Mouse (Mus musculus) B cell, adult 2 months (primary cell): ENCODE data around the gene Gpsm1.

ENCODE experiments used
- DNase-seq, 2 experiments: peaks; one replicate each; pipeline ENCODE4 v3.0.0; 2022

Gpsm1 gene

GRCm38 (mm10) chr2:26342044-26342443, 26.7 kb downstream of the Gpsm1 start:
- no peak for DNase-seq

DNA sequence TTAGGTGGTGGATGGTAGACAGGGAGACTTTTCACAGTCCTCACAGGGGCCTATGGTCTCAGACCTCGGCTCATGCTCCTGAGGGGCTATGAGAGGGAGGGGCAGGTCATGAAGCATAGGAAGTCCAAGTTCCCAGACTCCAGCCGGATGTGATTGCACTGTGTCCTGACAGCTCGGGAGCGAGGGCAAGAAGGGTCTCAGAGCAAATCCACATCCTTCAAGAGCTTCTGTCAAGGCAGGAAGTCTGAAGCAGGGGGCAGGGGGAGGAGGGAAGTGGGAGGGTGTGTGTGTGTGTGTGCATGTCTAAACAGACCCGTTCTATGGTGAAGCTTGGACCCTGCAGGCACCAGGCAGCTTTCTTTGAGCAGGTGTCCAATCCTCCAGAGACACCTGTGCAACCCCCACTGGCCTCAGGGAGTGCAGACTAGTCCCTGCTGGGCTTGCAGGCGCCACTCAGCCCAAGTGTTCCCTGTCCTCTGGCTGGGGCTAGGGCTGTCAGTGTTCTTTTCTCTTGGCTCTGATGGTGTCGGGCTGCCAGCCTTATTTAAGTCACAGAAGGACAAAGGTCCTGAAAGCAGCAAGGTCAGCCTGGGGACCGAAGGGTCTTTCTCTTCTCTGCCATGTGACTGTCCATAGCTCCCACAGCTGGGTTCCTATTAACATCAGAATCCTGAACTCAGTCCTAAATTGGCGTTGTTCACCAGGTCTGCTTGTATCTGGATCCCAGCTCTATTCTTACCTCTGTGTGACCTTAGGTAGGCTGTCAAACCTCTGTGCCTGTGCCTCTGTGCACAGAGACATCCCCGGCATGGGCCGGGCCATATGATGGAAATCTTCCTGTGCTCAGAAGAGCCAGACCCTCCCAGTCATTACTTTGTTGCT, 27.5 kb downstream of the Gpsm1 start:
- DNase-seq: no peak

DNA sequence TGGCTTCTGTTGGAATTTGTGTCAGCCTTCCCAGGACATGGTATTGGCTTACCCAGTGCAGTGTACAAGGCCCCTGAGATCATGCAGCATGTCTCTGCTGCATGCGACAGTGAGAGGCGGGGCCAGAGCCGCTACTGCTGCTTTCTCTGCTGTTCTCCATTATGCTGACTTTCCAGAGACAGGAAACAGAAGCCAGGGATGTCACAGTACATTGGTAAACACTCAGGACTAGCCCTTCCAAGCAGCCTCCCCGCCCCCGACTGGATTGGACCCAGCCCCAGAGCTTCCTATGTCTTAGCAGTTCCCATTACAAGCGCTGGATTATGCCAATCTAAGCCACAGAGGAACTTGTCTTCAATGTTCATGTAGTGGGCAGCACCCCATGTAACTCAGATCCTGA, 32.9 kb downstream of the Gpsm1 start:
- no peak for DNase-seq

- DNase-seq: peak; percentile 93
Measured at GRCm38 (mm10) chr2:26351358-26352290, 36.3 kb downstream of the Gpsm1 start, which contains the start of gene Dnlz. Gene Dnlz (minus strand): TSS chr2:26352110.

GRCm38 (mm10) chr2:26352291-26352910, 37.1 kb downstream of the Gpsm1 start:
- no peak for DNase-seq

DNA sequence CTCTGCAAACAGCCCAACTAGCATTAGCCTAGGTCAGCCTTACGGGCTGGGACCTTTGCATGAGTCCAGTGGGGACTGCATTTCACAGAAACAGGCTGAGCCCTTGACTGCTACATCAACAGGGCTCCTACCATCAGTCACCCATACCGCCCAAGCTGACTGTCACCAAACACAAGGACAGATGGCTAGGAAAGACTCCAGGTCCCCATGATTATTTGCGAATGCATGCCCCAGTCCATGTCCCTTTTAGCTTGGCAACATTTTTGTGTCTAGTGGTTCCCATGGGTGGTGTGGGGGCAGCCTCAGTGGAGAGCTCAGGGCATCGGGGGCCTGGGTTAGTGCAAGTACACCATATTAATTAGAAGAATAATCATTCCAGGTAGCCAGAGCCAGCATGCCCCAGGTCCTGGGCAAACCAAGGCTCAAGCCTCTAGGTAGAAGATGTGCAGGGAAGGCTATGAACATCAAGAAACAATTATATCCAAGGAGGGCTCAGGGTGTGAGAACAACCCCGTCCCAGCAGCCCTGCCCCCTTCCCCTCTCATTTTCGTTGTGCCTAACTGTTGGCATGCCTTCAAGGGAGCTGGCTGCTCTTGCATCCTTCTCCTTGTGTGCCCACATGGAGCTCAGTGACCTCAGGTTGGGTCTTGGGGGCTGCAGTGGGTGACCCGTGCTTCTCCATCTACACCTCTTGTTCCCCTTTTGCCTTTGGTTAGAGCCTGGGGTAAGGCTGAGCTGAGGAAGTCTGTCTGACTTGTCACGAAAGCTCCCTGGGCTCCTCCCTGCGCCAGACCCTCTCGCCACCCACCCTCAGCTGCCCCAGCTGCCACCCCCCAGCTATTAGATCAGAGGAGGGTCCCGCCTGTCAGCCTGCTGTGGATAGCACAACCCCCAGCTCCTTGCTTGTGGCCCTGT, 38.0 kb downstream of the Gpsm1 start:
- DNase-seq: no peak

- DNase-seq: no peak
Measured at GRCm38 (mm10) chr2:26354401-26354800, 39.1 kb downstream of the Gpsm1 start.

- no peak for DNase-seq
Measured at GRCm38 (mm10) chr2:26356231-26356630, 40.9 kb downstream of the Gpsm1 start.

DNA sequence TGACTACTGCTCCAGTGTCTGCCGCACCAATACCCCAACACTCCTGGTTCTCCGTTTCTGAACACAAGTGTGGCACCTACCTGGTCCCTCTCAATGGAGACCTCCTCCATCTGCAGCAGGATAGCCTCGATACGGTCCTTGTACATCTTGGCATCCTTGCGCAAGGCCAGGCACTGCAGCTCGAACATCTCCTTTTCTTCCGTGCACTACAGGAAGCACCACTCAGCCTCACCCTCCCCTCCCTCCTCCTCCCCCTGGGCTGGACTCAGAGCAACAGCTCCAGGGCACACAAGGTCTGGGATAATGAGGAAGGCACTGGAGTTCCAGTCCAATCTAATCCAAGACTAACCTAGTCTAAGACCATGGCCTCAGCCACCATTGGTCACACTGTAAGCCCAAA, 41.4 kb downstream of the Gpsm1 start:
- DNase-seq: no peak

- no peak for DNase-seq
Measured at GRCm38 (mm10) chr2:26357484-26357883, 42.2 kb downstream of the Gpsm1 start.

DNA sequence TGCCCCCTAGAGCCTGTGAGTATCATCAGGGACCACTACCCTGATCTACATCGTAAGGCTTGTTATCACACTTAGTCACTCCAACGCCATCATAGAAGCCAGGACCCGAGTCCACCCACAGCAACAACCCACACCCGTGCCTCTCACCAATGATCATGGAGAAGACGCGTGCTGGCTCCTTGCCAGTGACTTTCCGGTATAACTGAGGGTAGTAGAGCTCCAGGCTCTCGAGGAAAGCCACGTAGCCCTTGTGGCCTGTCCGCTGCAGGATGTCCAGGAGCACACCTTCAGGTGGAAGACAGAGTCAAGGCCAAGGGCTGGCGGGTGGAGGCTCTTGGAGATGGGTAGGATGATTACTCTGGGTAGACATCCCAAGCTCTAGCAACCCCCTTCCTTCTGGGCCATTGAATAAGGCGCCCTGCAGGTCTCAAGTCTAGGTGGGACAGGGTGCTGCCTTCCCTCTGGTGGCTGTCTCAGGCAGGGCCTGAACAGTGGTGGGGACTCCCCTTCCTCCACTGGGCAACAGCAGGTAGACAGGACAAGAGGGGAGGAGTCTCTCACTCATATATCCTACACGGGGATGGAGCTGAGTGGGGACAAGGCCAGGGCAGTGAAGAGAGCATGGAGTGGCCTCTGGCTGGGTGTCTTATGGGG, 43.5 kb downstream of the Gpsm1 start:
- DNase-seq: no peak

GRCm38 (mm10) chr2:26359983-26360382, 44.7 kb downstream of the Gpsm1 start:
- DNase-seq: no peak

DNA sequence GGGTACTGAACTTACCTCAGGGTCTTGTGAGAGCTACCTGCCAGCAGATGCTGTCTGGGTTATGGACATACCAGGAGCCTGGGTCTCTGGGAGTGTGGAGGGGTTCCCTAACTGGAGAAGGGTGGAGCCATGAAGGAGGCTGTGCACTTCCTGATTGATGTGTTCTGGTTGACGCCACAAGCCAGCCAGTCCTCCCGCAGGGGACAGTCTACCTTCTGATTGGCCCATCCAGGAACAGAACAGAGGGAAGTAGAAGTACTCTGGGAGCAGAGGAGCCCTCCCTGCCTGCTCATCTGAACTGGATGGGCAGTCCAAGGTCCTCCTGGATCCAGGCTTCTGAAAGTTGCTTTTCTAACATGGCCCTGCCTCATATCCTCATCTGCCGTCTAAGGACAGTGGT, 45.5 kb downstream of the Gpsm1 start, which contains the start of gene Card9:
Gene Card9 (minus strand): TSS at position 147 of the 400 bp plus-strand sequence.
- no peak for DNase-seq

- DNase-seq: no peak
Measured at GRCm38 (mm10) chr2:26362991-26363390, 47.7 kb downstream of the Gpsm1 start.

DNA sequence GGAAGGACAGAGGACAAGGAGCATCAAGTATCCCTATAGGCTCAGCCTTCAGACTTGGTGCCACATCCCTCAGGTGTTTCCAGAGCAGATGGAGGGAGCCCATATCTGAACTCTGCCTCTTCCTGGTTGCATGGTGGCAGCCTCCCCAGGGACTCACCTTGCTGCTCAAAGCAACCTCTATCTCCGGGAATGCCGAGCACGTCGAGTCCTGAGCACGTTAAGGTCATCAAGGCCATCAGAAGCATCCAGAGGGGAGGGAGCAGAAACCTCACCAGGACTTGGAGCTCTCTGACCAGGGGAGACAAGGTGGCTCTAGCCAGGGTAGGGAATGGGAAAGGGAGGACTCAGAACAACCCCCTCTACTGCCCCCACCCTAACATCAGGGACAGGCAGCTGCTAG, 48.2 kb downstream of the Gpsm1 start:
- no peak for DNase-seq

DNA sequence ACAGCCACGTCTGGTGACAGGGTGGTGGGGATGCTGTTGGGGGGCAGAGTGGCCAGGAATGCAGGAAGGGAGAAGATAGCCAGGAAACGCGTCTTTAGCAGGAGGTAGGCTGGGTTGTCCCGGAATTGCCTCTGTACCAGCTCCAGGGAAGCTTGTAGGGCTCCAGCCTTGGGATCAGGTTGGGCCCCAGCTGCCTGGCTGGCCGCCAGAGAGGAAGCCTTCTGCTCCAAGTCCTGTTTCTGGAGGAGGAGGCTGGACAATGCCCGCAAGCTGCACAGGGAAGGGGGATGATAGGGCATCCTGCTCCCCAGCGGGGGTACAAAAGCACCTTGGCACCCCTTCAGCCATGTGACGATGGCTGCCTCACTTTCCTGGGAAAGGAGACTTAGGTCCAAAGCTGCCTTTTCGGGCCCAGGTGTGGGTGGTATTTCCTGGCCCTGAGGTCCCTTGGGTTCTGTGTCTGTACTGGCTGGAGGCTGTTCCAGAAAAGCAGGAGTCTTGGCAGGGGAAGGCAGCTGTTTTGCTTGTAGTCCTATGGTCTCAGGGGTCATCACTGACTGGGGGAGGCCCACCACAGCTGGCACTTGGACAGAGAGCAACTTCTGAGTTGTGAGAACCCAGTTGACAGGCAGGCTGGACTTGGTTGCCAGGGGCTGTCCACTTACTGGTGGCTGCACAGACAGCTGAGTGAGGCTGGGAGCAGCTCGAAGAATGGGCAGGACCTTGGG, 49.6 kb downstream of the Gpsm1 start:
- DNase-seq: no peak

DNA sequence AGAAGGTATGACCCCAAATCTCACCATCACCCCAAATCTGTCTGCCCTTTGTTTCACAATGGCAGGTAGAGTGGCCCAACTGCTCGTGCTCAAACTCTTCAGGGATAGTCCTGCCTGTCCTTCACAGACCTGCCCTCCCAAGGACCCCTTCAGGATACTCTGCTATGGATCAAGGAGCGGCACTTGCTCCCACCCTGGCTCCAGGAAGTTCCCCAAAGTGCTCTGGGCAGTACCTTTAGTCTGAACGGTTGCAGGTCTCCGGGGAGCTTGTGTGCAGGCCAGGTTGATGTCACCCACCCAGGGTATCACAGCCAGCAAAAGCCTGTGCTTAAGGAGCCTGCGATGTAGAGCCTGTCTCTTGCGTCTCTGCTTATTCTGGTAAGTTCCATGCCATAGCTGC, 52.6 kb downstream of the Gpsm1 start:
- no peak for DNase-seq

DNA sequence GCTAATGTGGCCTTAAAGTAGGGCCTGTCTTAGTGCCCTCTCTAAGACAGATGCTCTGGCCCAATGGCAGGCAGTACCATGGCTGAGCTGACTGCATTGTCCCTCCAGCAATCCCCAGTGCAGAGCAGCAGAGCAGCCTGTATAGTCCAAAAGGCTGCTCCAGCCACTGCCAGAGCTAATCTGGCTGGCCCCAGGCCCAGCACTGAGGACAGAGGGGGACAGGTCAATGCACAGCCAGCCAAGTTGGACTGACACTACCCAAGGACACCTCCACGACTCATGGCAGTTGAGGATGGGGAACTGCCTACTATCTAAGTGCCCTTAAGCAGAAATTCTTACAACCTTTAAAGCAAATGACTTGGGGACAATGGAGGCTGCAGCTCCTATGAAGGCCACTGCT, 53.3 kb downstream of the Gpsm1 start:
- no peak for DNase-seq

DNA sequence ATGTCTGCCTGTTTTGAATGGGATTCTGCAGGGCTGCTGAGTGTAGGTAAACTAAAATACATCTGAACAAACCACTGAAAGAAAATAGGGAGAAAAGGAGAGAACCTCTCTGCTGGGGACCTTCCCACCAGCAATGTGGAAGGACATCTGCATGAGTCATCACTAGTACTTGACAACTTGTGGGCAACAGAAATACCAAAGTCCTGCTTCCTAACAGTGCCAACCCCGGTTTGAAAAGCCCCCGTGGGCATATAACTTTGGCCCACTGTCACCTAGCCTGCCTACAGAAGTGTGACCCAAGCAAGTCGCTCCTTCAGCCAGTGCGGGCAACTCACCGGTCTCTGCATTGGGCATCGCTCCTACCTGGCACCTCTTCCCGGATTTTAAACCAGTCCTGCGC, 57.1 kb downstream of the Gpsm1 start:
- DNase-seq: no peak

GRCm38 (mm10) chr2:26380131-26380771, 64.9 kb downstream of the Gpsm1 start, which contains the start of gene Snapc4:
Gene Snapc4 (minus strand): TSS chr2:26380653.
- DNase-seq: peak; percentile 89
